Mouse (Mus musculus) testis, postnatal 14 days (tissue): Measurements from ENCODE around the gene Gm6525.

Experiments used
- DNase-seq: peaks from one replicate; pipeline ENCODE4 v3.0.0; 2021; ENCODE audit warnings: low spot score

Gm6525 gene

DNA sequence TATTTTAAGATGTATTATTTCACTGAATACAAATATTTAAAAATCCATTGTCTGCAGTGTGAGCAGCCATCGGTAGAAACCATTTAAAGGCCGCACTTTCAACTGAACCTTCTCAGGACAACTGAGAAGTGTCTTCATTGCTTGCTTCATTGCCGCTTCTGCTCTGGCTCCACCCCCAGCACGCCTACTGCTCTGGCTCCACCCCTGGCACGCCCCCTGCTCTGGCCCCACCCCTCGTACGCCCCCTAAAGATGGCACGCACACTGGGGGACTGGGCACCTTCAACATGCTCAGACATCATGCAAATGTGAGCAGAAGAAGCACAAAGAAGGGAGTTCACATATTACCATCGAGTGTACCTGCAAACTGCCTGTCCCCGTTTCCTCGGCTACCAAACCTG lies 1.5 kb upstream of the Gm6525 start:
- no peak for DNase-seq

DNA sequence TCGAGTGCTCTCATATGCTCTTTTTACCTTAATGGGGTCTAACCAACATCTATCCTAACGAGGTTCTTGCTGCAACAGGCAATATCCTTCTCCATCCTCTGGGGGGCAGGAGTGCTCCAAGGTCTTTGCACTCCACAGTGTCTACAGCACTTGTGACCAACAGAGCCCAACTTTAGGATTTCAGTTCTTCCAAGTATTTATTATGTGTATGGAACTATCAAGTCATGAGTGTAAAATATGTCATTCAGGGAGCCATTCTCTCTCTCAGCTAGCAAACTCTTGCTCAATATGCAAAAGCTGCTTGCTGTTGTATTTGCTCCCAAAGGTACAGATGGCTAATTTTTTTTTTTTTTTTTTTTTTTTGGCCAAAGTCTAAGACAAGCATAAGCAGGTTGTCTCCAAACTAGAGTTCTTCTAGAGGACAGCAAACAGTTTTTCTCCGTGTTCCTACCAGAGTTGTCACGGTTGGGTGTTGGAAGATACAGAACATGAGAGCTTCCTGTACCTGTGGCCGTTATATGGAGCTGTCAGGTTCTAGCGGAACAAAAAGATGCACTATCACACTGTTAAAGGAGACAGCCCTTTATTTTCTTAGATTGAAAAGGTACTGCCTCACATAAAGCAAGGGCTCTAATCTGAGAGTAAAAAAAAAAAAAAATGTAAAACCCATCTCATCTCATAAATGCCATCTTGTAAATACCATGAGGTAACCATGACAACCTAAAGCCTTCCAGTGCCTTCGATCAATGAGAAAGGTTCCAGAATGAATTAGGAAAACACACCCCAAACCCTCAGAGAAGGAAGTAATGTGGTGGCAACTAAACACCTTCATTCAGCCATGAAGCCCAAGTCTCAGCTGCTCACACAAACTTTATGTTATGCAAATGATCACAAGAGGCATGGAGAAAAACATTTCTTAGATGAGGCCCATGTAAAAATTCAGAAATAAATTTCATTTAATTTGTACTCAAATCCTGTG lies 1.7 kb downstream of the Gm6525 start:
- peak; percentile 24 for DNase-seq

DNA sequence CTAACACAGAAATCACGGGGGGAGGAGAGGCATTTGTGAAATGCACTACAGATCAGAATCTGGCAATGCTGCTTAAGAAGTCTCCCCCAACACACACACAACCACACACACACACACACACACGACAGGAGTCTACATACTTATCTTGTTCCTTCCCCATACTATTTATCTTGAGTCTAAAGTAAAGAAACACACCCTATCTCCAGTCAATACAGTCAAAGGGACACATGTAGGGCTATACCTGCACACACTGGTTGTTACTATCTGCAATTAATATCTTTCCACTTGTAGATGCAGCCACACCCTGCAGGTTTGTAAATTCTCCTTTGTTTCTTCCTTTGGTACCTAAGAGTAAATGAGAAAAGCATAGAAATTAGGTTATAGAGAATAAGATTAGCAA lies 3.9 kb downstream of the Gm6525 start:
- no peak for DNase-seq

DNA sequence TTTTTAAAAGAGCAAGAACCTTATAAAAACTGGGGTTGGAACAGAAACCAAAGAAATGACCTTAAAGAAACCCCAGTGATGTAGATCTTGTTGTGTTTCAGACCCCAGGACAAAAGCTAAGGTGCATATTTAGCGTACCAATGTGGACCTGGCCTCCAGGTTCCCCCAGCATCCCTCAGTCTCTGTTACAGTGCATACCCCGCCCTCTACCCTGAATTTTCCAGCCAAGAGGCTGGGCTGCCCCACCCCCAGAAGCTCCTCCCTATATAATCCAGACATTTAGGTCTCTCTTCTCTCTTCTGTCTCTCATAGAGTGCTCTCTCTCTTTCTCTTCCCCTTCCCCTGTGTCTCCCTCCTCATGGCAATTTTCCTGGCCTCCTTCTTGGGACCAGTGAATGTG lies 6.4 kb downstream of the Gm6525 start:
- DNase-seq, result no peak

DNA sequence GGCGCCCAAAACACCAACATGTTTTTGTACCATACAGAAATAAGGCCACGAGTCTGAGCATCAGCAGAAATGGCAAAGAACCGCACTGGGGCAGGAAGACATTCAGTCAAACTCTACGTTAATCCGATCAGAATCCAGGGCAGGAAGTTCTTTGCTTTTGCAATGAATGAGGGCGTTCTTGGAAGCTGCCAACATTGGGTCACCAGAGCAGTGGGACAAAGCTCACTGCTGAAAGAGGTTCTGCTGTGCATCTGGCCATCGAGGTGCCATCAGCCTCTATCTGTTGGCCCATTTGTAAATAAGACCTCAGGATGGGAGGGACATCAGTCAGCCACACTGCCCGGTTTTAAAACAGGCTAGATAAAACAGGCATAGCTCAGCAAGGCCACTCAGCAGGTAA lies 7.2 kb downstream of the Gm6525 start:
- DNase-seq, result no peak

DNA sequence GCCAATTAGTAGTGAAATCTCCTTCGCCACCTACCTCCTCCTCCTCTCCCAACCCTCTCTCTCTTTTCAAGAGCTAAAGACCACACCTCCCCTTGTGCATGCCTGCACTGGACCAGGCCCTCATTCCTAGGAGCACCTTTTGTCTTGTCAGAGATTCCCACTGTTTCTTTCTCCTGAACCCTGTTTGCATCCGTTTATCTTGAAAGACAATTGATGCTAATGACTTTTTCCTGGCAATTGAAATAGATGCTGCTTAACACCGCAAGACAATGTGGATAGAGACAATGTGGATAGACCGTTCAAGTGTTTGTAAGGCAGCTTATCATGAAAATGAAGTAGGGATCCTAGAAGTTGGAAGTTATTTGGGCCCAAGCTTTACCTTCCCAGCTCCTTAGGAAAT lies 7.8 kb downstream of the Gm6525 start:
- no peak for DNase-seq

DNA sequence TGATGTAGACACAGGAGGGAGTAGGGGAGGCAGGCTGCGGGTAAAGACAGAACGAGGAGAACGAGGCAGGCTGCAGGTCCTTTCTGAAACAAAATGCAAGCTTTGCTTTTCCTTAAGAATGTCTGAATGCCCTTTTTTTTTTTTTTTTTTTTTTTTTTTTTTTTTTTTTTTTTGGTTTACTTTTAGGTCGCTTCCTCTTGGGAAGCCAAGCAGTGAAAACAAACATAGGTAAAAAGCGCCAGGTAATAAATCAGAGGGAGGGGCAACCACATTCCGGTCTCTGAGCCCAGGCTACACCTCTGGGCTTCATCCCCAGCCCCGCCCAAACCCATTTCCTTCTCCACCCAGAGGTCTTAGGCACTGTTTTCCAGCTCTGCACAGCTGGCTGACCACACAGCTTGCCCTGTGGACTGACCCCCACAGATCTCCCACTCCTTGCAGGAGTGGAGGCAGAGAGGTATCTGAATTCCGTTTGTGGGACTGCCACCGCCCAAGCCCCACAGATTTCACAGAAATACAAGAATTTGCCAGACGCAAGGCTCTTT lies 15.8 kb downstream of the Gm6525 start:
- DNase-seq, result no peak

DNA sequence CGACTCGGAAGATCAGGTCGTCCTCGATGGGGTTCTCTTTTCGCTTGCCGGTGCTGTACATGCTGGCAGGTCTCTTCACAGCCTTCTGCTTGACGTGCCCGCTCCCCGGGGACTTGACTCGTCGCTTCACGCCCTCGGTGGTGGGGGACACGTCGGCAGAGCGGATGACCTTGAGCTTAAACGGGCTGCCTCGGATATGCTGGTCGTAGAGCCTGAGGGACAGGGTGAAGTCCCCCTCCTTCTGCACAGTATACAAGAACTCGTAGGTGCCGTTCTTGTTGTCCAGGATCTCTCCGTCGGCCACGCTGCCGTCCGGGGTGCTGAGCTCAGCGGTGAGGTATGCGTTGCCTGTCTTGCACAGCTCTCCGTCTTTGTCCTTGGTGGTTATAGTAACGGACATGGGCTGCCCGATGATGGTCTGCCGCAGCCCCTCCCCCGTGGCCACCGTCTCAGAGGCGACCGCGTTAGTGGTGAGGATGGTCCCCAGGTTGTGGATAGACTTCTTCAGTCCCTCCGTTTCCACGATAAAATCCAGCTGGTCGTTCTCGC lies 16.7 kb downstream of the Gm6525 start:
- peak; percentile 16 for DNase-seq

DNA sequence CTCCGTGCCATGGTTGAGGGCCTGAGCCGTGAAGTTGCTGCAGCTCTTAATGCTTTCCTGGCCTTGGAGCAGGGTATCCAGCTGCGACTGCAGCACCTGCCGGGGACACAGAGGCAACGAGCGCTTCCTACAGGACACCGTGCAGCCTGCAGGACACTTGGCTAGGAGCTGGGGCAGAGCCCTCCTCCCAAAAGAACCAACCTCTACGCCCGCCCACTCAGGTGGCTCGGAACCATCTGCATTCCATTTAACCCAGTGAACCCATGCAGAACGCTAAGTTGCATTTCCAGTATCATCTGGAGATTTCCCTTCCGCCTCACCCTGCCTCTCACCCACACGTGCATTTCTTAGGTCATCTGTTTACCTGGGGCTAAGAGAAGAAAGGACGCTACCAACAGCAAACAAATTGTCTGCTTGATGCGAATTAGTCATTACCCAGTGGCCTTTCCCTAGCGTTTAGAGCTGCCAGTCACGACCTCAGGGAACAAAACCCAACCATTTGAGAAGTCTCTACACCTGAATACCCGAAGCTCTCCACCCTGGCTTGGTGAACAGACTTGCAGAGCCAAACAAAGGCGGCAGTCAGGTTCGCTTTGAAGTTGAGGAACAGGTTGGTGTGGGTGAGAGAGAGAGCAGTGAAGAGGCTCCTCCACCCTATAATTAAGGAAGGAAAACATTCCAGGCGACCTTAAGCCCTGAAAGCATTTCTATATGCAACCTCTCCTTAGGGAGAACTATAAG lies 17.4 kb downstream of the Gm6525 start:
- DNase-seq, result no peak

DNA sequence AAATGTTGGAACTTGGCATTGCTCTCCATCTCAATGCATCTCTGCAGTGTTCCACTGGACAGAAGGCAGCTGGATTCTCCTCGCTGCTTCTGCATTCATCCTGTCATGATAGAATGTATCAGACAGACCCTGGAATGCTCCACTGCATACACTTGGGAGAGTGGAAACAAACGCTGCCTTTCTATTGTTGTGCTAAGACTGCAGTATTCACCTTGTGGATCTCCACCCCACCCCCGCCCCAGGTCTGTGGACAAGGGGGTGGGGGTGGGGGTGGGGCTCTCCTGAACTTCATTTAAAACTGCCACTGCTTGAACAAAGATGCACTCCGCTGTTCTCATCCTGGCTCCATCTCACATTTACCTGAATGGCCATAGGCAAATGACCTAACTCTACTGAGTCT lies 20.0 kb downstream of the Gm6525 start:
- DNase-seq, result no peak

DNA sequence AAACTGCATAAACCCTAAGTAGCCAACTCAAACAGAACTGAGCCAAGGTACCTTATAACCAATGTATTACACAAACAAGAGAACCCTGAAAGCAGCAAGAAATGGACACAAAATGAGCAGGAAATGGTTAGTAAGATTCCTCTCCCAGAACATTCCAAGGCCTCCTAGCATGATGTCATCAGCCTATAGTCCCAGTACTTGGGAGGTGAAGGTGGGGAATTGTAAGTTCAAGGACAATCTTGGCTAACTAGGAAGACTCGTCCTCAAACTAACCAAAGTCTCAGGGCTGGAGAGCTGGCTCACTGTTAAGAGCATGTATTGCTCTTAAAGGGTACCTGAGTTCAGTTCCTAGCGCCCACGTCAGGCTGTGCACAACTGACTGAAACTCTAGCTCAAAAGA lies 24.3 kb downstream of the Gm6525 start:
- DNase-seq, result no peak

DNA sequence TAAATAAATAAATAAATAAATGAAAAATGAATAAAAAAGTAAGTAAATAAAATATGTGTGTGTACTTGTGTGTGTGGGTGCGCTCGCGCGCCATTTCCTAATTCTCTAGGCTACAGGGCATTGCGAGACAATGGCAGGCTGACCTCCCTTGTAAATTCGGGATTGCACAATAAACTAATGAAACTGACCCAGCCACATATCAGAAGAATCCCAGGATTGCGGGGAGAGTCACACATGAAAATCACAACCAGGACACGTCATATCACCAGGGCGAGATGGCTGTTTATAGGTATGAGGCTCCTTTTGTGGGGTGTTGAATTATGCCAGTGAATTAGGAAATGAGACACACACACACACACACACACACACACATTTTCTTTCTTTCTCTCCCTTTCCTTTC lies 25.6 kb downstream of the Gm6525 start:
- no peak for DNase-seq

DNA sequence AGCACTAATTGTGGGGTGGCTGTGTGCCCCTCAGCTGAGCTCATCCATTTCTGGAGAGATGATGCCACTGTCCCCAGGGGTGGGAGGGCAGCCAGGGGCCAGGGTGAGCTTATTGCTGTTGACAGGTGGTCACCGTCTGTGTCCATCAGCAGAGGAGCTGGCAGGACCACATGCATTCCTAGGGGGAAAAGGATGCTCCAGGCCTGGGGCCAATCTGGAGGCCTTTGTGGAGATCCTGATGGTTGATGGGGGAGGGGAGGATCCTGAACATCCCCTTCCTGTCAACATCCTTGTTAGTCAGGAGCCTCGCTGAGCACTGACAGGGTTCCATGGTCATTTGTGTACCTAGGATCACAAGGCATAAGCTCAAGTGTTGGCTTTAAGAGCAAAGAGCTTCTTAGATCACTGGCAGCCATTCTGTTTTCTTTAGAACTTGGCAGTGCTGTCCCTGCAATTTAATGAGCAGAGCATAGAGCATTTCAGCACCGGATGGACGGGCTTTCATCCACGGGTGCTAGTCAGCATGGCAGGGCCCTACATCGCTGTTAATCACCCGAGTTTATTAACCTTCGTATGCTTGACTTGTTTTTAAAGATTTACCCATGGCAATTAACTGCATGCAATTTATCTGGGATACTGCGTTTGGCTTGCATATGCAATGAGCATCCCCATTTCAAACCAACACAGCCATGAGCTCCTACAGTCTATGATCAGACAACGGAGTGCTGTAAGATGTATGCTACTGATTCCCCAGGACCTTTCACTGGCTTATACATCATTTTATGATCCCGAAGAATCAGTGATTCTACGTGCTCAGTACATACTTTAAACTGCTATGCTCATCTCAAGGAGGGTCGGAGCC lies 26.9 kb downstream of the Gm6525 start:
- no peak for DNase-seq

DNA sequence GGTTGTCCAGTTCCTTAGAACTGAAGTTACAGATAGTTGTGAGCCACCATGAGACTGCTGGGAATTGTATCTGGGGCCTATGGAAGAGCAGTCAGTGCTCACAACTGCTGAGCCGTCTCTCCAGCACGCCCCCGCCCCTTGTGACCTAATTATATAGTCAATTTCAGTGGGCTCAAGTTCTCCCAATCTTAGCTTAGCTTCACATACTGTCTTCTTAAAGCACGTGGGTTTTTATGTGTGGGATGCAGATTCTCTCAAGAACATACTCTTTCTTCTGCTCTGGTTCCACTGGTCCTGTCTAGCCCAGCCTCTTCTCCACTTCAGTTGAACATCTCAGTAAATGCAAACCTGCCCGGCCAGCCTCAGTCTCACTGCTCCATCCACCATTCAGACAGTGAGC lies 30.7 kb downstream of the Gm6525 start:
- no peak for DNase-seq

DNA sequence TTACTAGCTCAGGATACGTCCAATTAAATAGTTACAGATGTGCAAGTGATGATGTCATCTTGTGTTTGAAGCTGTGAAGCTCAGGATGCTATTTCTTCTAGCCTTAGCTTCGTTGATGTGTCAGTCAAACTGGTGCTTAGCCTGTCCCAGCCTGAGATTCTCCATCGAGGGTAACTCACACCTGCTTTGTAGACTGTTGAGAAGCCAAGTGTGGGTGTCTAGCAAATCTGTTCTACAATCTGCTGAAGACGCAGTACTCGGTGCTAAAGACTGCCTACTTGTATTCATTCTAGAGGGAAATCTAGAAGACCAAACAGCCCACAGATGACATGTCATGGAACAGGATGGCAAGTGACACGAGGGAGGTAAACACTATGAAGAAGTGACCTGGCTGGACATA lies 31.7 kb downstream of the Gm6525 start:
- no peak for DNase-seq

DNA sequence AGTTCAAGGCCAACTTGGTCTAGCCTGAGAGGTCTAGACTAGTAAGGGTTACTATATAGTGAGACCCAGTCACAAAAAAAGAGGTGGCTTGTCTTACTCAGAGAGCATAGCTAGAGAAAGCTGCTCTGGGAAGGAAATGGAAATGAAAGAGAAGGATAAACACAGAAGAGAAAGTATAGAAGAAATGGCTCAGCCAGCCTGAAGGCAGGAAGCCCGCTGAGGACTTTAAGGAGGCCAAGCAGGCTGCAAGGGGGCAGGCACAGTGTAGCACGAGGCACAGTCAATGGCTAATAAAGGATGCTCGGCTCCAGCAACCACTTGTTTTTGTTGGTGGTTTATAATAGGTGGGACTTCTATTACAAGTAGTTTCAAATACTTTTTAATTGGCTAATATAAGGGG lies 32.2 kb downstream of the Gm6525 start:
- DNase-seq, result no peak

DNA sequence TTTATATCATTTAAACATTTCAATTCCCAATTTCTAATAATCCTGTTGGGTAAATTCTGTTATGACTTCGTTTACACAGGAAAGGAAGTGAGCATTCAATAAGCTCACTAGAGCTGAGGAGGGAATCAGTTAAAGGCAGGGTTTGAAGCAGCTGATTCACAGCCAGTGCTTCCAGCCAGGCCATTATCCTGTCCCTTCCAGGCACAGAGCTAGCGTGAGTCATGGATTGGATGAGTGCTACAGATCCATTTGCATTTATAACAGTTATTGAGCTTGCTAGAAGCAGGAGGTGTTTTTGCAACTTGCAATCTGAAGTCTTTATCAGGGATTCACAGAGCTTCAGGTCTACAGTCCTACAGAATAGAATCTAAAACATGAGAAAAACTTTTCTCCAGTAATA lies 33.5 kb downstream of the Gm6525 start:
- DNase-seq, result no peak

DNA sequence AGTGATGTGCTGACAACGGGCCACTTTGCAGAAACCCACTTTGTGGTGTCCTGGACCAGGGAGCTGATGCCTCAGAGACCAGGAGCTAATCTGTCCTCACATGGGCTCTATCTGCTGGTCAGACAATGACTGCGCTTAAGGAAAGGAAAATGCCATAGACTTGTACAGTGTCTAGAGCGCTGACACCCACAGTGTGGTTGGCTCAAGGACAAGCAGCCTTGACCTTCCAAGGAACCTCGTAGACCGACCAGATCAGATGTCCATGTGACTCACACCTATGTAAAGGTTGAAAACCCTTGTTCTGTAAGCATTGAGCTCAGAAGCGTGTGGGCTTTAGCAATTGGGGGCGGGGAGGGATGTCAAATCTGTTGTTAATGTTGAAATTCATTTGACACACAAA lies 34.6 kb downstream of the Gm6525 start:
- no peak for DNase-seq

DNA sequence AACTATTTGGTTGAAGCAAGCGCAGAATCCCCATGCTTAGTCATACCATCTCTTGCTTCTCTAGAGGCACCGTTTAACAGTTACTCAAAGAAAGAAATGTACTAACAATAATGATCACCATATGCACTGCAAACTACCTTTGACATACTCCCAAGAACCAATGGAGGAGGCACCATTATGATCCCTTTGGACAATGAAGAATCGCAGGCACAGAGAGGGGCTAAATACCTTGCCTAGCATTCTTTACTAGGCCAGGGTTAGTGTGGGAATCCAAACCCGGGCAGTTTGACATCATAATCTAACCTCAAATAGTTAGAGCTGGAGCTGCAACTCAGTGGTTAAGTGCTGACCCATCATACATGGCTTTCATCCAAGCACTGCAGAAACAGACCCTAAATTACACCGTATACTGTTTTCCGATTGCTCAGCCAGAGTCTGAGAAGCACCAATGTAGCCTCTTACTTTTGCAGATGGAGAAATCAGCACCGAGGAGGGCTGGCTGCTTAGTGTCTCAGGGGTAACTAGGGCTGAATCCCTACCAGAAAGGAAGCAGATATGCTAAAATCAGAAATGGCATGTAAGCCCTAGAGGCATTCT lies 35.1 kb downstream of the Gm6525 start:
- no peak for DNase-seq

DNA sequence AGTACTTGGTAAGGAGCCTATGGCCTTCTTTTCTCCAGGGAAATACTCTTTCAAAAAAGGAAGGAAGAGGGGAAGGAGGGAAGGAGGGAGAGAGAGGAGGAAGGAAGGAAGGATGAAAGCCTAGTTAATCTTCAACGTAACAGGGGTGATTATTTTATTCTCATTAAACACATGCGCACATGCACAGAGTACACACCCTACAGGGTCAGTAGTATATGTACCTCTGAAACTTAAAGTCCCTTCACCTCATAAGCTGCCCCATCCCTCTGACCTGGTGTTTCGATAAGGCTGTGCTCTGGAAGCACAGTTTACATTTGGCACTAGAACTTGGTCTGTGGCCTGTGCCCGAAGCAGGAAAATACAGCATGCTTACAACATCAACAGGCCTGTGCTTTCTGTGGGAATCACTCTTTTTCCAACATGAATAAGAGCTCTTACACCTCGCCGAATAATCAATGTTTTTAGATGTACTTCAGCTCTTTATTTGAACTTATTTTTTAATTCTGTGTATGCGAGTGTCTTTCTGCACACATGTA lies 37.5 kb downstream of the Gm6525 start:
- DNase-seq, result no peak

DNA sequence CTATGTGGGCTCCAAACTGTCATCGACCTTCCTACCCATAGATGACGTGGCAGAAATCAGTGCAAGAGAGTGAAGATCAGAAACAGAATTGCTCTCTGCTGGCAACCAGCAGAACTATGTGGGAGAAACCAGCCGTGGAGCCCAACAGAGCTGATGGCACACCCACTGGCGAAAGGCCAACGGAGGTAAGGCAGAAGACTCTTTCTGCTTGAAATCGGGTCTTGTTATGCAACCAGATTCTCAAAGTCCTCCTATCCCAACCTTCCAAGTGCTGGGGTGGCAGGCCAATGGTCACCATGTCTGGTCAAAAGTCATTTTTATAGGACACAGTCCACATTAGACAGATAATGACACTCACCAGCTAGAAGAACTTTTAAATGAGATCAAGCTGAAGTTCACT lies 40.6 kb downstream of the Gm6525 start:
- no peak for DNase-seq
